Mouse (Mus musculus) brain, embryonic 14.5 days (tissue): ENCODE measurements around the gene Gm20422. TPM values are rescaled to one million over a fixed set of nuclear protein-coding genes. Genes with fewer than 3 reads are reported as not detected.

Experiments used
- DNase-seq: peaks from one replicate; pipeline ENCODE4 v3.0.0-alpha.2; 2011; ENCODE audit warnings: low read depth
- CTCF ChIP-seq: fragments of 200-500 bp; IDR thresholded peaks from 2 replicates; pipeline ENCODE4 v1.5.1; 2012; ENCODE audit warnings: inconsistent platforms, mild to moderate bottlenecking, moderate library complexity, borderline replicate concordance; ENCODE audit not compliant: insufficient read depth, insufficient read length; ENCODE audit errors: extremely low read depth
- POLR2A ChIP-seq: fragments of 200-500 bp; IDR thresholded peaks from 2 replicates; pipeline ENCODE4 v1.6.1; 2012; ENCODE audit warnings: mild to moderate bottlenecking, inconsistent platforms, borderline replicate concordance; ENCODE audit not compliant: poor library complexity, insufficient read depth, insufficient read length, severe bottlenecking; ENCODE audit errors: extremely low read depth
- polyA plus RNA-seq: library from polyadenylated mRNA; depleted of rRNA; stranded (reverse); fragments of >200 nt; gene quantifications from 2 replicates; pipeline ENCODE4 v1.2.3, GENCODE M21; 2012

Gm20422 gene
- polyA plus RNA-seq, 1 experiment = 1.4 TPM

GRCm38 (mm10) chr8:69805491-69805890 is 30.8 kb upstream of the Gm20422 start:
- no peak for DNase-seq
- TF ChIP-seq CTCF (no peak), POLR2A (no peak)

- TF ChIP-seq POLR2A = no peak
- no peak for TF ChIP-seq CTCF
- no peak for DNase-seq
Measured at GRCm38 (mm10) chr8:69805086-69805485, 30.4 kb upstream of the Gm20422 start.

- DNase-seq = no peak
- TF ChIP-seq CTCF (no peak), POLR2A (no peak)
Measured at GRCm38 (mm10) chr8:69804537-69804936, 29.9 kb upstream of the Gm20422 start.

DNA sequence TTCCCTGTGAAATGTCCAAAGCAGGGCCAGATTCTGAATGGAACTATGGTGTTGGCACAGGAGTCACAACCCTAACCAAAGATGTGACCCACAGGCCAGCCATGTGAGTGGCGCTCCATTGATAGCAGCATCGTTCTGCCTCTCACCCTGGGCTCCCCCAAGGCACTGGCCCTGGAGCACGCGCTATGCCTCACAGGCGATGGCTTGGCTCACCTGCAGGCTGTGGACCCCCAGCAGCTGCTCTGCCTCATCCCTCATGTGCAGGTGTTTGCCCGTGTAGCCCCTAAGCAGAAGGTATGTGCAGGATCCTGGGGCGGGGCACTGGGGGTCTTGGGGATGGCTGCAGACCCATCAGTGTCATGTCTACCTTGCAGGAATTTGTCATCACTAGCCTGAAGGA is 28.7 kb upstream of the Gm20422 start:
- no peak for DNase-seq
- TF ChIP-seq POLR2A (no peak), CTCF (no peak)

DNA sequence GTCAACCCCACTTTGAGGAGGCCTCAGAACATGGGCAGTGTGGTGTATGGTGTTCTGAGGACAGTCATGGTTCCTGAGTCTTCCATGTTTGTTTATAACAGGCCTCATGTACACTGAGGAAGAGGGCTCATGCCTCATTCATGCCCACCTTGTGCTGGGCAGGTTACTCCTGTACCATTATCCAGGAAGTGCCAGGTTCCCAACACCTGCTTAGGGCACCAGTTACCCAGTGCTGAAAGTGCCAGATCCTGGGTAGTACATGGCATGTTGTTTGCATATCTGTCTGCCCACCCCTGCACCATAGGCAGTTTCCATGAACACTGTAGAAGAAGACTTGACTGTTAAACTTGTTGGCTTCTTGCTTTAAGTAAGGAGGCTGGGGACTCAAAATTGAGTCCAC is 27.5 kb upstream of the Gm20422 start:
- no peak for DNase-seq
- TF ChIP-seq POLR2A (no peak), CTCF (no peak)

GRCm38 (mm10) chr8:69801796-69802195 is 27.1 kb upstream of the Gm20422 start:
- no peak for DNase-seq
- no peak for TF ChIP-seq POLR2A
- no peak for TF ChIP-seq CTCF

GRCm38 (mm10) chr8:69799946-69800345 is 25.3 kb upstream of the Gm20422 start:
- TF ChIP-seq CTCF = no peak
- DNase-seq = no peak

- DNase-seq = no peak
- no peak for TF ChIP-seq CTCF
- no peak for TF ChIP-seq POLR2A
Measured at GRCm38 (mm10) chr8:69799261-69799660, 24.6 kb upstream of the Gm20422 start.

DNA sequence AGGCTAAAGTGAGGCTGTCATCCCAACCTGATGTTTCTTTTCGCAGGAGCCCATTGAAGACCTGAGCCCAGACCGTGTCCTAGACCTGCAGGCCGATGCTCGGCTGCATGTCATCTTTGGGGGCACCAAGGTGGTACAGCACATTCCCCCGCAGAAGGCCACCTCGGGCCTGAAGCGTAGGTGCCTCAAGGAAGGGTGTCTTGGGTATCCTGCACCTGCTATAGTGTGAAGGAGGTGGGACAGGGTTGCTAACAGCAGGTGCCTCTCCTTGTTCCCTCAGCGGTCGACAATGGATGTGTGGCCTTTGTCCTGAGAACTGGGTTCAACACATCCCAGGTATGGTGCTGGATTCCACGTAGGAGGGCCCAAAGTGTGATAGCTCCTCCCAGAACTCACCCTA is 23.0 kb upstream of the Gm20422 start:
- DNase-seq = no peak
- TF ChIP-seq POLR2A (no peak), CTCF (no peak)

DNA sequence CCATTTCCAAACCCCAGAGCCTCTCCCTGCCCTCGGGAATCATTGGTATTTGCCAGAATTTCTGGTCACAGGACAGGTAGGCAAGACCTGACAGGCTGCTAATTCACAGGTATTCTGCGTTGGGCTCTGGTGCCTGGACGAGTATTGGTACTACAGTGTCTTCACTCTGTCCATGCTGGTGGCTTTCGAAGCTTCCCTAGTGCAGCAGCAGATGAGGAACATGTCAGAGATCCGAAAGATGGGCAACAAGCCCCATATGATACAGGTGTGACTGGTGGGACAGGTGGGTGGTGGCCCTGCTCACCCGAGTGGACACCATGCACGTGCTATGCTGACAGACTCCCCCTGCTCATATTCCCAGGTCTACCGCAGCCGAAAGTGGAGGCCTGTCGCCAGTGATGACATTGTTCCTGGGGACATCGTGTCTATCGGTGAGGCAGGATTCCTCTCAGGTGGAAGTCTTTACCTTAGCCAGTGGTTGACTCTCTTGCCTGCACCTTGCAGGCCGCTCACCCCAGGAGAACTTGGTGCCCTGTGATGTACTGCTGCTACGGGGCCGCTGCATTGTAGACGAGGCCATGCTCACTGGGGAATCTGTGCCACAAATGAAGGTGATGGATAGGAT is 22.1 kb upstream of the Gm20422 start:
- DNase-seq = no peak
- TF ChIP-seq CTCF = no peak
- no peak for TF ChIP-seq POLR2A

DNA sequence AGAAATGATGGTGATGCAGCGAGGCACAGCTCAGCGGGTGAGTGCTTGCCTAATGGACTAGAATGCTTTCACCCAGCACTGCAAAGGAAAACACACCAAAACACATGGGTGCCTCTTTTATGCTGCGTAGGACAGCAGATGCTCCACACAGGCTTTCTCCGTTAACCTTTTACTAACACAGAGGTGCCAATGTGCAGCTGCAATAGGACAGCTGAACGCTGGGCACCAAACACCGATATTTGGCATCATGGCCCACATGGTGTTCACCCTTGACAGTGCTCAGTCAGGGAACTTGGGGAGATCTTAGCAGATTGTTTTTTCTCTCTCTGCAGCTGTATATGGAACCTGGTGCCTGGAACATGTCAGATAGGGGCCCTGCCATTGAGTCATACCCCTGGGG is 20.2 kb upstream of the Gm20422 start:
- TF ChIP-seq POLR2A (no peak), CTCF (no peak)
- no peak for DNase-seq

DNA sequence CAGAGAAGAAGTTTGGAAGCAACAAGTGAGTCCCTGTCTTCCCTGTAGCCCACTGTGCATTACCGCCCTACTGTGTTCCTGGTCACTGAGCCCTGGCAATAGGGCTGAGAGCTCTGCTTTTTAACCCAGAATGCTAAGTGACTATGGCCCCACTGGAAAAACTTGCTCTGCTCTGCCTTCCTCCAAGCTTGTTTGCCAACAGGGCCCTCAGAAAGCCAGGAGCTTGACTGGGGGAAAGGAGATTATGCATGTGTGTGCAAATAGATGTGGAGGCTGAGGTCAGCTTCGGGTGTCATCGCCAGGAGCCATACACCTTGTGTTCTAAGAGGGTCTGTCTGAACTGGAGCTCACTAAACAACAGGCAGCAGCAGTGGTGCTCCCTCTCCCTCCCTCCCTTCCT is 19.4 kb upstream of the Gm20422 start:
- no peak for TF ChIP-seq CTCF
- TF ChIP-seq POLR2A = no peak
- no peak for DNase-seq
